Mouse (Mus musculus): Measurements from ENCODE around the gene Atrx.

DNA sequence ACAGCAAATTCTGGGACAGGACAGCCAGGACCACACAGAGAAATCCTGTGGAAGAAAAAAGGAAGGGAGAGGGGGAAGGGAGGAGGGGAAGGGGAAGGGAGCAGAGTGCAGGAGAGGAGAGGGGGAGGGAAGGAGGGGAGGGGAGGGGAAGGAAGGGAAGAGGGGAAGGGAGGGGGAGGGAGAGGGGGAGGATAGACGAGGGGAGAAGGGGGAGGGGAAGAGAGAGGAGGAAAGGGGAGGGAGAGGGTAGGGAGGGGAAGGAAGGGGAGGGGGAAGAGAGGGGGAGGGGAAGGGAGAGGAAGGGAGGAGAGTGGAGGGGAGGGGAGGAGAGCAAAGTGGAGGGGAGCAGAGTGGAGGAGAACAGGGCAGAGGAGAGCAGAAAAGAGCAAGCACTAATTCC is 5.3 kb downstream of the Atrx start:
- no peak for TF ChIP-seq CTCF (IDR thresholded peaks at IDR 0.05; ENCODE audit: borderline replicate concordance, control insufficient read depth, extremely low read depth, insufficient read depth, low read length, poor library complexity)
- TF ChIP-seq POLR2A (IDR thresholded peaks at IDR 0.05; ENCODE audit: control insufficient read depth, extremely low read depth, insufficient read depth, low read length, poor library complexity) = no peak

All from thymus, adult 2 months (tissue).